Mouse (Mus musculus): Measurements from ENCODE around the gene Aldoc. TPM values are rescaled to one million over a fixed set of nuclear protein-coding genes. Genes with fewer than 3 reads are reported as not detected.

Gene Aldoc
- total and polyA plus RNA-seq, 3 experiments = 25.1 to 28.0 (median 26.0) TPM

DNA sequence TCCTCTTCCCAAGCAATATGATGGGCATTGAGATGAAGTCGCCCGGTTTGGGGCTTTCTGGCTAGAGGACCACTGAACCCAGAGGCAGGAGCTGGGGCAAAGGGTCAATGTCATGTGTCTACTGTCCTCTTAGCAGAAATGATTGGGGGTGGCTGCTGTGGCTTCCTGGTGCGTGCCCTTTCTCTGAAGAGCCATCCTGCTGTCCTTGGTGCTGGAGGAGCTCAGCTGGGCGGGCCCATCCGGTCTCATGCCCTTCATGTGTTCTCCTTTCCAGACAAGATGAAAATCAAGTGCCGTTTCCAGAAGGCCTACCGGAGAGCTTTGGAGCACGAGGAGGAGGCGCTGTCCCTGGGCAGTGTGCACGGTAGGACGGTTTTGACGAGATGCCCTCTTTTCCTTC lies 9.9 kb downstream of the Aldoc start:
- no peak for DNase-seq

DNA sequence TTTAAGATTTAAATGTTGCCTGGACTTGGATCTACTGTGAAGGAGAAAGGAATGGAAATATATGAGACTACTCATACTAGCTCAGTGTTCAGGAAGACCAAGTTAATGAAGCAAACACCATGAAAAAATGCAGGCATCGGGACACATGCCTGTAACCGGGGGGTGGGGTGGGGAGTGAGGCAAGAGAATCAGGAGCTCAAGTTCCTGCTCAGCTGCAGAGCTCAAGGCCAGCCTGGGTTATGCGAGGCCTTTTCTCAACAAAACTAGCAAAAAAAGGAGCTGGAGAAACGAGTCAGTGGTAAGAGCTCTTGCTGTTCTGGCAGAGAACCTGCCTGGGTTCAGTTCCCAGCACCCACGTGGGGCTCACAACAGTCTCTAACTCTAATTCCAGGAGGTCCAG lies 11.2 kb downstream of the Aldoc start:
- DNase-seq = peak; percentile 49

DNA sequence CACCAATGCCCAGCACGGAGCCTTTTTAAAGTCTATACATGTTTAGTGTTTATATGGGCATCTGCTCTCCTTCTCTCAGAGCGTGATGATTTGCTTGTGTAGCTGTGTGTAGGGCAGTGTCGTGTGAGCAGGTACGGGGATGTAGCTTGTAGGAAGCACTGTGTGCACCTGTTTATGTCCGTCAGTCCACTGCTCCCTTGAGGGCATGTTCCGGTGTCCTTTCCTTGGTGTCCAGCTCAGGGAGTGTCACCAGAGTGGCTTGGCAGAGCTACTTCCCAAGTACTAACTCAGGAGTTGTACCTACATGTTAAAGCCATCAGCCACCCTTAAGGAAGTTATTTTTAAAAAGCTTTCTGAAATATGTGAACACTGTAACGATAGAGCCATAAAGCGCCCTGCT lies 14.3 kb downstream of the Aldoc start:
- no peak for DNase-seq

DNA sequence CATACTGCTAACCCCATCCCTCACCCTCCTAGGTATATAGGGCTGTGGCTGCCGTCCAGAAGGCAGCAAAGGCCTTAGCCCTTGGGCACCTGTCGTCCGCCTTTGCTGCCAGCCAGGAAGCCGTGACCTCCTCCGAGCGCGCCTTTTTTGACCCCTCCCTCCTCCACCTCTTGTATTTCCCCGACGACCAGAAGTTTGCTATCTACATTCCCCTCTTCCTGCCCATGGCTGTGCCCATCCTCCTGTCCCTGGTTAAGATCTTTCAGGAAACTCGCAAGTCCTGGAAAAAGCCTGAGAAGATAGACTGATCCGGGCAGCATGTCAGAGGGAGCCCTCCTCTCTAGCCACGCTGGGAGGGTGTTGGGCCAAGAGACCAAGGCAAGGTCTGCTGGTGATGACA lies 18.9 kb downstream of the Aldoc start:
- no peak for DNase-seq

DNA sequence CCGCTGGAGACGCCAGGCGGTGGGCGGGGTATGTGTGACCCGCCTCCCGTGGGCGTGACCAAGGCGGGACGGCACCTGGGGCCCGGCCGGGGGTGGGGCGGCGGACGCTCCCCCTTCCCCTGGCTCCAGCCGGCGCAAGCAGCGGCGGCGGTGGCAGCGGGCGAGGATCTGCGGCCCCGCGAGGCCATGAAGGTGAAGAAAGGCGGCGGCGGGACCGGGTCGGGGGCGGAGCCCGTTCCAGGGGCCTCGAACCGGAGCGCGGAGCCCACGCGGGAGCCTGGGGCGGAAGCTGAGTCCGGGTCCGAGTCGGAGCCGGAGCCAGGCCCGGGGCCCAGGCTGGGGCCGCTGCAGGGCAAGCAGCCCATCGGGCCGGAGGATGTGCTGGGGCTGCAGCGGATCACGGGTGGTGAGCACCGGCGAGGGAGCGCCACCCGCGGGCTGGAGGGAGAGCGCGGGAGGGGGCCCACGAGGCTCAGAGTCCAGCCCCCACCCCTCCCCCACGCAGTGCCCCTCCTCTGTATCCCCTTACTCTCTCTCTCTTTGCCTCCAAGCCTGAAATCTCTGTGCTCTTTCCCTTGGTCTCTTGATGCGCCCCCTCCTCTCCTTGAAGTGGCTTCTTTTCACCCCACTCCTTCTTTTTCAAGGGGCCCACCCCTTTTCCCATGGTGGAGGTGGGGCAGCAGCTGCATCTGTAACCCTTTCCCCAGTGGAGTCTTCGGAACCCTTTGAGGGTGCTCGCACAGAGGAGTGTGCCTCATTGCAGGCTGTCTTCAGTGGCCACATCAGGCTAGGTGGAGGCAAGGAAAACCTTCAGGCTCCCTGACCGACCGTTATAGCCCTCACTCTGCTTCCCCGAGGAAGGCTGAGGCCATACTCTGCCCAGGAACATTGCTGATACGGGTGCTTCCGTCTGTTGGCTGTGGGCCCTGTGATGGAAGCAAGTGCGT lies 20.9 kb downstream of the Aldoc start, which contains the start of gene Unc119:
Unc119 (plus strand) TSS at position 102 of the 947 bp plus-strand sequence.
- peak; percentile 92 for DNase-seq

DNA sequence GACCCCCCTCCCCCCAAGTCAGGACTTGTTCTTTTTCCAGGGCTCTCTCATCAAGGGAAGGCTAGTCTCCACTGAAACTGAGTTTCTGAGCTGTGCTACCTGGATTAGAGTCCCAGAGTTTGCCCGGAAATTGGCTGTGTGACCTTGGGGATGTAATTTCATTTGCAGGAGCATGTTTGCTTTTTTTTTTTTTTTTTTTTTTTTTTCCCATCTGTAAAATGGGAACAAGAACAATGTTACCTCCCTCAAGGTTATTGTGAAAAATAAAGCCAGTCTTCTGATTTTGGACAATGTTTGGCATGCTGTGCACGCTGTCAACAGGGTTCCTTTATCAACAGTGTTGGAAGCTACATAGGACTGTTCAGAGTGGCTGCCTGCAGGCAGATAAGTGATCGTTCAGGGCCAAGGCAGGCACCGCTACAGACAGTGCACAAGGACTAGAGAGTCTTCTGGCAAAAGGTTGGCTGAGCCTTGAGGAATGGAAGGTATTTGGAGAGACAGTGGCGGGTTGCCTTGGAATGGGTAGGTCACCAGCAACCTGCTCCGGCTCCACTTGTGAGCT lies 21.6 kb downstream of the Aldoc start:
- no peak for DNase-seq

DNA sequence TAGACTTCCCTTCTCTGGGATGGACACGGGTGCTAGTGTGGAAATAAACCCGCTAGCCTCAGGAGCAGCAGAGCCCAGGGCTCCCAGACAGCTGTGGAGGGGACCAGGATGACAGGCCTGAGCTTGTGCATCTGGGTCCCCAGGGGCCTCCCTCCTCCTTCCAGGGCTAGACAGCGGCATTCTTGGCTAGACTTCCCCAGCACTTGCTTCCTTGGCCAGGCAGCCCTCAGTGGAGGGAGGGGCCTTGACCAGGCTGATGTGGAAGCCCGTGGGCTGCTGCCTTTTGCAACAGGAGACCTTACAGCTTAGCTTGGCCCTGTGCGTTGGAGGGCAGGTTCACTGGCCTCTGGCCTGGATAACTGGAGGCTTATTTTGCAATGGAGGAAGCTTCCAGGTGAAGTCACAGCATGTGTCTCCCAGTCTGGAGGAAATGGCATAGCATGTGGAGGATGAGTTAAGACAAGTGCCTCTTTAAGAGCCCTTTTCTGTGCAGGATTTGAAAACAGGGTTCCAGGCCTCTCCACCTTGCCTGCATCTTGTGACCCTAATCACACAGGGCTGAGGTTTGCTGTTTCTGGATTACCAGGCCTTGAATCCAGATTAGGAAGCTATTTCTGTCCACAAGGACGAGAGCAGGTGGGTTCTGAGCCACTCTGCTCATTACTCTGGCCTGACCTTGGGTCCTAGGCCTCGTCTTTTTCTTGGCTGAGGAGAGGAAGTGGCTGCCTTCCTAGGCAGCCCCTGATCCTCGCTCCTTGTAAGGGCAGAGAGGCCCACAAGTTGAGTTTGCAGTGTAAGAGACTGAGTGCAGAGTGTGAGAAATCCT lies 22.3 kb downstream of the Aldoc start:
- DNase-seq = peak; percentile 76

DNA sequence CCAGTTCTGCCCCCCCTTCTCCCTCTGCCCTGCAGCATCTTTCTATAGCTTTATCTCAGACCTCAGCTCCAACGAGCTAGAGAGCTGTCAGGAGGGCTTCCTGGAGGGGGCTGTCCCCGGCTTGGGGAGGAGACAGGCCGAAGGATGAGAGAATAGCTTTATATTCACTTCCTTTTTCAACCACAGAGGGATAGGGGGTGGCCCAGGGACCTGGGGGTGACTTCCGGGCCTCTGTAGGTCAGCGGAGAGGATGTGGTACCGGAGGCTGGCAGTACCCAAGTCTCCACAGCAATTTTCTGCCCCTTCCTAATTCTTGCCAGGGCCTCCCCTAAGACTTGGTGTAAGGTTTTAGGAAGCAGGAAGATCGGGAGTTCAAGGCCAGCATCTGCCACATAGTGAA lies 23.0 kb downstream of the Aldoc start:
- DNase-seq = peak; percentile 30

DNA sequence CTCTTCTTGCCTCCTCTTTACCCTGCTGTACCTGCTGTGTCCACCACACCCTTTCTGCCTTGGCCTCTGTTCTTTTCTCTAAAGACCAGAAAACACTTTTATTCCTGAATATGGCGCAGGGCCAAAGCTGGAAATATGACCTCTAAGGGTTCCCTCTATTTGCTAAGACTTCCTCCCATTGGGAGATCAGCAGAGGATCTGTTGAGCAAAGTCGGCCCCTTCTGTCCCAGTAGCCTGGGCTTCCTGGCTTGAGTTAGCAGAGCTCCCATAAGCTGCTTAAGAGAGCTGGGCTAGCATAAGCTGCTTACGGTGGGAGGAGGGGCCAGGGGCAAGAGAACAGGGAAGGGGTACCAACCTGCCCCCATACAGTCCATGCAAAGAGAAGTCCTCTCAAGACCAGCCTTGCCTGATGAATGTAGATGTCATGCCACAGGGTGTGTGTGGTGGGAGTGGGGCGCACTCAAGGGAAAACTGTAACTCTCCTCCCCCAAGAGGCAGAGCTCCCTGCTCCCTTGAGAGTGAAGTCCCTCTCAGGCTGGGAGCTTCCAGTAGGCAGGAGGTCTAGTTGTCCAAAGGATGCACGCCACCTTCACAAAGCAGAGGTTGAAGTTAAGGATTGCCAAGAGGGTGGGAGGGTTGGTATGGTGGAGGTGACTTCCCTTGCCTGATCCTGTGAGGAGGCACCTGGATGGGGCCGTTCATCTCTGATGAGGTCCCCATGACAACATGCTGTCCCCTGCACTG lies 23.7 kb downstream of the Aldoc start:
- DNase-seq = no peak

DNA sequence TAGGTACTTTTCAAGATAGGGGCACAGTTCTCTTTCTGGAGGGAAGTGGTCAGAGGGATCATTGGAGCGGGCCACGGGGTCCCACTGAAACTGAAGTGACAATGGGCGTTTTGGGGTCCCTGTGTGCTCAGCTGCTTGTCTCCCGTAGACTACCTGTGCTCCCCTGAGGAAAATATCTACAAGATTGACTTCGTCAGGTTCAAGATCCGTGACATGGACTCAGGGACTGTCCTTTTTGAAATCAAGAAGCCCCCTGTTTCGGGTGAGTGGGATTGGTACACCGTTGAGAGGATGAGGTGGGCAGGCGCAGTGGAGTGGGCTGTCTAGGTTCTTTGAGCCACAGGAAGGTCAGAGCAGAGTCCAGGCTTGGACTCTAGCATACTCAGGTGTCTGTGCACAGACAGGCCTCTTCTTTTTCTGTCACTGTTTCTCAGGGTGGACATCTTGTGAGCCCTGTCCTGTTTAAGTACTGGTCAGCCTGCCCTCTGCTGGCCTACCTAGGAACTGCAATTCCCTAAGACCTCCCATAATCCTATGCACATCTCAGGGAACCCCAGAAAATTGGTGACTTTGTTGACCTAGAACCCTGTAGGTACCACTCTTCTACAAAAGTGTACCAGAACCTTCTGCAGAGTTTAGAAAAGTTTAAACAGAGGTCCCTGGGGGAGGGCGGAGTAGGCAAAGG lies 24.4 kb downstream of the Aldoc start:
- DNase-seq = peak; percentile 65

DNA sequence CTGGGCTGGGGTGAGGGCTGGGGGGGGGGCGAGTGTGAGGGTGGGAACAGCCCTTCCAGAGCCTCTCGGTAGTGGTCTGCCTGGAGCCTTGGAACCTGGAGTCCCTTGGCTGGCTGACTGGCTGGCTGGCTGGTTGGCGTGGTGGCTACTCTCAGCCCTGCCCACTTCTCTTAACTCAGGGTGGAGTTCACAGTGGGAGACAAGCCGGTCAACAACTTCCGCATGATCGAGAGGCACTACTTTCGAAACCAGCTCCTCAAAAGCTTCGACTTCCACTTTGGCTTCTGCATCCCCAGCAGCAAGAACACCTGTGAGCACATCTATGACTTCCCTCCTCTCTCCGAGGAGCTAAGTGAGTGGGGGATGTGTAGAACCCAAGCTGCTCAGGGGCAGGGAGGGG lies 25.1 kb downstream of the Aldoc start:
- DNase-seq = no peak

DNA sequence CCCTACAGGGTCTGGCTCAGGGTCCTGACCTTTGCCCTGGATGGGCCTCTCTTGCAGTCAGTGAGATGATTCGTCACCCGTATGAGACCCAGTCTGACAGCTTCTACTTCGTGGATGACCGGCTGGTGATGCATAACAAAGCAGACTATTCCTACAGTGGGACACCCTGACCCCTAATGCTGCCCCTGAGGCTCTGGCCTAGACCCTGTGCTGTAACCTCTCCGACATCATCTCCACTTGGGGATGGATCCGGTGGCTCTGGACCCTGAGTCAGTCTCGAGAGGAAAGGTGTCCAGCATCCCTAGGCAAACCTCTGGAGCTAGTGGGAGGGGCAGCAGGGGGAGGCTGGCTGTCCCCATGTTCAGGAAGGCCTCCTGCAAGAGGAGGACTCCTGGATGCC lies 25.7 kb downstream of the Aldoc start:
- no peak for DNase-seq

DNA sequence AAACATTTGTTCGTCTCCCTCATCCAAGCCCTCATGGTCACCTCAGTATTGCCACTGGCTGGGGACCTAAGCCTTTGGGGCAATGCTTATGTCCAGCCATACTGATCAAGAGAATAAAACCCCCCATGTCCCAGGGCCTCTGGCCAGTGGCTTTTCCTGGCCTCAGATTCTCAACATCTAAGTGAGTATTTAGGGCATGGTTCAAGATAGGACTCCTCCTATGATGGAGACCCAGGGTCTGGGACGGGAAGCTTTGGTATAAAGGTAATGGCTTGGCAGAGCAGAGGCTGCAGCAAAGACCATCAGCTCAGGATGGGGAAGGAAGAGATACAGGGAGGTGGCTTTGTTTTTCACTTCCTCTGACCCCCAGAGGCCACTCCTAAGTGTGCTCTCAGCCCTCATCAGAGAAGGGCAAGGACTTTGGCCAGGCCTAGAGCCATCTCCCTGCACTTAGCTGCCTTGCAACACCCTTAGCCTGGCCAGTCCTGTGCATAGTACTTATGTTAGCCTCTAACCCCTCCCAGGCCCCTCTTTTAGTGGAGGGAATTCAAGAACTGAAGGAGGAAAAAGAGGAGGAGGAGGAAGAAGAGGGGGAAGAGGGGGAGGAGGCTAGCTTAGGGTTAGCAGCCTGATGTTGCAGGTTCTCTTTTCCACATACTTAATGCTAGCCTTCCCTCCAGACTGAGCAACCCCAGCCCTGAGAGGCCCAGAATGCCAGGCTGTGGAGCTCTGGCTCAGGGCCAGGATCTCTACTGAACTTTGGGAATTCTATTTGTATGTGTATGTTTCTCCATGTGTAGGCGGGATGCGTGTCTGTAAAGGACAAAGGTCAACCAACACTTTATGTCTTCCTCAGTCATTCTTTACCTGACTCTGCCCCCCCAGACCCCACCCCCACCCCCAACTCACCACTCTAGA lies 26.9 kb downstream of the Aldoc start:
- DNase-seq = no peak

DNA sequence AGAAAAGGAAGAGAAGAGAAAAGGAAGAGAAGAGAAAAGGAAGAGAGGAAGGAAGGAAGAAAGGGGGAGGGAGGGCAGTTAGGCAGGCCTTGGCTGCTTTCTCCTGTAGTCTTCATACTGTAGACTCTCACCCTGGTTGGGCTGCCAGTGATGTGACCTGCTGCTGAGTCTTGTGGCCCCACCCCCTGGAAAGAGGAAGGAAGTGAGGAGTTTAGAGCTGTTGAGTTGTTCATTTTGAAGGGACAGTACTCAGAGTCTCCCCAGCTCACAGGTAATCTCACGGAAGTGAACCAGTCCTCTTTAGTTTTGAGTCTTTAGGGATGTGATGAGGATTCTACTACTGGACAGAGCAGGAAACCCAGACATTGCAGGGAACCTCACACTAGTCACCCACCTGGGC lies 30.3 kb downstream of the Aldoc start:
- DNase-seq = no peak

DNA sequence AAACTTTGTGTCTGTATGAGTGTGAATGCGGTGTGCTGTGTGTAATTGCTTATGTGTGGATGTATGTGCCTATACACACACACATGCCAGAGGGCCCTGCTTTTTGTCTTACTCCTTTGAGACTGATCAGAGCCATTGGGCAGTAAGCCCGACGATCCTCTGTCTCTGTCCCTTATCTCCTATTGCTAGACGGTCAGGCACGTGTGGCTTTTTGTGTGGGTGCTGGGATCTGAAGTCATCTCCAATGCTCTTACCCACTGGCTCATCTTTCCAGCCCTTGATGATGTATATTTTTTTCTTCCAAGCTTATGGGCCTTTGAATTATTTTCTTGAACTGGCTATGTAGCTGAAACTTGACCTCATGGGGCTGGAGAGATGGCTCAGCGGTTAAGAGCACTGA lies 32.1 kb downstream of the Aldoc start:
- no peak for DNase-seq

DNA sequence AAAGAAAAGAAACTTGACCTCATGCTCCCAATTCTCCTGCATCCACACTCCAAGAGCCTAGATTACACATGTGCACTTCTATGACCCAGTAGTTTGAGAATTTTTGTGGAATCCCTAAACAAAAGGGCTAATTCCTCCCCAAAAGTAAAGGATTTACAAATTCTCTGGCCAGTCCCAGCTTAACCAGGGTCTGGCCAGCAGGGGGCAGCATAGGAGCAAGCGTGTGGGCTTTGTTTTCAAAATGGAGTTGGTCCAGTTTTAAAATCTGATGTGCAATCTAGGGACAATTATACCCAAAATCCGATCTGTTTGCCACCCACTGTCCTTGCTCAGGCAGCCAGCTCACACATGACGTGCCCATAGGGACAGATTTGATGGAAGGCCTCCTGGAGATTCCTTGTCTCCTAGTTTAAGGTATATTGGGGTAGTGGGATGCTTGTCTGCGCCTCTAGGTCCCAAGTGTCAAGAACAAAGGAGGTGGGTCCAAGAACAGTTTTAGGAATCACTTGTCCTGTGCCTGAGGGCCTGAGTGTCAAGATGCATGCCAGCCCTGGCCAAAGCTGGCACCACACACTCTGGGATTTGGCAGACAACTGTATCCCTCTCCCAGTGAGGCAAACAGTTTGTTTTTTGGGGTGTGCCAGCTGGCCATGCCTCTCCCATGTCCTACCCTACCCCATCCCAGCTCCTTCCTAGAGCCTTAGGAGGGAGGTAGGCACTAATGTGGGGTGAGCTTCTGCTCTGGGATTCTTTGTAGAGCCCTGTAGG lies 32.9 kb downstream of the Aldoc start:
- no peak for DNase-seq

DNA sequence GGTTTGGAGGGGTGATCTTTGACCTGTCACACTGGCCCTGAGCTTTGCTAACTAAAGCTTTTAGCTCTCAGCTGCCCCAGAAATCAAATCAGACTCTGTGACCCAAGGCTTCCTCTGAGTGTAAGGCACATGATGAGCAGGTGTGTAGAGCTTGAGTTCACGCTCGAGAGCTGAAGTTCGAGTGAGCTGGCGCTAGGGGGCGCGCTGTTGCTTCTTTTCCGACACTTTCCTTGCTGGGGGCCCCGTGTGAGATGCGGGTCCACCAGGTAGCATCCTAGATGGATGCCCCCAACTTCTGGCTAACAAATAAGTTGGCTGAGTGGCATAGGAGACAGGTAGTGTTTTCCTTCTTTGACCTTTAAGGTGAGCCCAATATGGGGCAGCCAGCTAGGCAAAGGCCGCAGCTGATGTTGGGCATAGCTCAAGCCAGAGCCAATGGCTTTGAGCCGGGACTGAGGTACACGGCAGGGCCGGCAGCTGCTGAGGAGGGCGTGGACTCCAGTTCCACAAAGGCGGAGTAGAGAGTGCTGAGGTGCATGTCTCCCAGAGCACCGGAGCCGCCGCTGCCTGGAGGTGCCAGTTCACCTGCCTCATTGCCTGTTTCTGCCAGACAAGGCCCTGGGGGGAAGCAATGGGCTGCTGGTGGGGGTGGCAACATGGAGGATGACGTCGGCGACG lies 35.7 kb downstream of the Aldoc start:
- no peak for DNase-seq

DNA sequence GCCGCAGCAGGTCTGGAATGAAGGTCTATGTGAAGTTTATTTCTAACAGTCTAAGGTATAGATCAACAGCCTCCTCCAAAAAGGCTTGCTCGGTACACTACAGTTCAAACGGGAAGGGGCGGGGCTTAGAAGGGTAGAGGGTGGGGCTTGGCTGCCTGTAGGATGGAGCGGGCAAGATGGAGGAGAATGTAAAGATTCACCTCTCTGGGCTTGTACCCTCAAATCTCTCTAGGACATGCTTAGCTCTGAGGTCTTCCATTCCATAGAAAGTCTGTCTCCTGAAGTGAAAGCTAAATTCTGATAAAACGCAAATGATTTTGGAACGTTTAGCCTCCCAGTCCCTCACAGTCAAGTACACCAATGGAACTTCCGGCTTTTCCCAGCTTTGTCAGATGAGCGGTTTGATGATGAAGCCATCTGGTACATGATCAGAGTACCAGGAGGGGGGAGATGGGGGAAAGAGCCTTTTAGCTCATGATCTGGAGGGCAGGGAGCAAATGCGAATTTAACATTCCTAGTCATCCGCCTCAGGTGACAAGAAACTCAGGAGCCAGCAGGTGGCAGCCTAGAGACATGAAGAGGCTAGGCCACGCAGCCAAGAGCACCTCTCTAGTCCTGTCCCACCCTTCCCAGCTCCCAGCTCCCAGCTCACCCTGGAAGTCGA lies 37.5 kb downstream of the Aldoc start:
- peak; percentile 80 for DNase-seq

All from adrenal gland, adult 2 months (tissue).